Mouse (Mus musculus) layer of hippocampus, adult 2 months (tissue): ENCODE results near the gene Slc37a1. TPM values are rescaled to one million over a fixed set of nuclear protein-coding genes. Genes with fewer than 3 reads are reported as not detected.
"Not testable (repeated sequence)": the region's sequence is repeated elsewhere in the genome, so short reads cannot be mapped to it uniquely, and the experiment has no call there.

Experiments
- DNase-seq, 2 experiments: peaks; one replicate each; pipeline ENCODE4 v3.0.0; 2022; ENCODE audit warnings: low spot score in 2 of 2
- H3K27ac ChIP-seq: fragments of 200-600 bp; 2 replicates; pipeline ENCODE4 v1.8.1; 2022
- H3K4me3 ChIP-seq: fragments of 200-600 bp; 2 replicates; pipeline ENCODE4 v1.8.1; 2022; ENCODE audit warnings: mild to moderate bottlenecking
- CTCF ChIP-seq: fragments of 200-600 bp; conservative IDR thresholded peaks from 2 replicates; pipeline ENCODE4 v1.8.1; 2022; ENCODE audit warnings: antibody characterized with exemption, mild to moderate bottlenecking, moderate library complexity
- total RNA-seq, 2 experiments: library from RNA; stranded (reverse); gene quantifications; 2 replicates each; pipeline ENCODE4 v1.2.3; 2021

Gene Slc37a1
- total RNA-seq, 2 experiments from 2014 or later: 8.4 to 11.5 TPM

DNA sequence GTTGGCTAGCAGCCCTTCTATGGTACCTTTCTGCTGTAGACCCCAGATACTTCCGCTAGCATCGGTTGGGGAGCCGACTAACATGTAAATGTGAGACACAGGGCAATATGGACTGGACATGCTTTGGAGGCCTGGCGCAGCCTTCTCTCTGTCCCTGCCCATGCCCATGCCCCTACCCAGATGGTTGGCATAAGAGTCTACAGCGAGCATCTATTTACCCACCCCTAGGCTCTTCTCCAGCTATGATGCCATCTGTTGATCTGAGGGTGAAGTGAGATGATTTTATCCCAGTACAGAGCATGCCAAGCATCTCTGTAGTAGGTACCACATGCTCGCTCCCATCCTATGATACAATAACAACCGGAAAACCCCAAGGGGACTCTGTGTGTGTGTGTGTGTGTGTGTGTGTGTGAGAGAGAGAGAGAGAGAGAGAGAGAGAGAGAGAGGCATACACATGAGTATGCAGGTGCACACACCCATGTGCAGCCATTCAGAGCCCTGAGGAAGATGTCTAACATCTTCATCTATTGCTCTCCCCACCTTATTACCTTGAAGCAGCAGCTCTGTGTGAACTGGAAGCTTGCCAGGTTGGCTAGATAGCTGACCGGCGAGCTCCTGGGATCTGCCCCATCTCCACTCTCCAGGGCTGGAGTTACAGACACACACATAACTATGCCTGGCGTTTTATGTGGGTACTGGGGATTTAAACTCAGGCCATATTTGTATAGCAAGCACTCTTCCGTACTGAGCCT lies 48.1 kb downstream of the Slc37a1 start:
- no peak overlapping the region for H3K4me3 ChIP-seq
- DNase-seq: peak; percentile 29 to 34
- no peak for TF ChIP-seq CTCF
- H3K27ac ChIP-seq: peak overlapping the region; percentile 72

DNA sequence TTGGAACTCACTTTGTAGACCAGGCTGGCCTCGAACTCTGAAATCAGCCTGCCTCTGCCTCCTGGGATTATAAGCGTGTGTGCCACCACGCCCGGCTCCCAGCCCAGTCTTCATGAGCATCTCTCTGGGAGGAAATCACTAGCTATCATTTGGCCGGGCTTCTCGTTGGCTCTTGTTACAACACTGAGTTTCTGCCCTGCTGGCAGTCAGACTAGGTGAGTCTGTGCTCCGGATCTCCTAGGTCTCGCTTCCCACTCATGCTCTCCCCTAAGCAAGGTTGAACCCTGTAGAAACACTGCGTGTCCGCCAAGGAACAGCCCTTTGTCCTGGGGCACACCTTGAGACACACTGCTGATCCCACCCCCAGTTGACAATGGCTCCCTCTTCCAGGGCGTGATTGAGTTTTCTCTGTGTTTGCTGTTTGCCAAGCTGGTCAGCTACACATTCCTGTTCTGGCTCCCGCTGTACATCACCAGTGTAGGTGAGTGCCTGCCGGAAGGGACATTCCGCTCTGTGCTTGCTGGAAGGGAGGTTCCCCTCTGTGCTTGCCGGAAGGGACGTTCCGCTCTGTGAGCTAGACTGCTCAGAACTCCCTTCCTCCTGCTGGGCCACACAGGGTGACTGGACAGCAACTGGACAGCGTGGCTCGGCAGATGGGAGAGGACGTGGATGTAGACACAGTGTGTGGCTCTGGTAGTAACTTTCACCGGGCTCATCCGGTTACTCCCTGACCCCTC lies 48.9 kb downstream of the Slc37a1 start:
- H3K4me3 ChIP-seq: no peak overlapping the region
- DNase-seq: no peak
- no peak for TF ChIP-seq CTCF
- H3K27ac ChIP-seq: no peak overlapping the region

GRCm38 (mm10) chr17:31339769-31340168 lies 53.2 kb downstream of the Slc37a1 start:
- TF ChIP-seq CTCF: no peak
- no peak for DNase-seq

GRCm38 (mm10) chr17:31342191-31342590 lies 55.6 kb downstream of the Slc37a1 start:
- H3K4me3 ChIP-seq: no peak overlapping the region
- DNase-seq: peak in 1 of 2 experiments; percentile 56

More at GRCm38 (mm10) chr17:31339769-31340168, 53.2 kb downstream of the Slc37a1 start:
- Histone ChIP-seq H3K27ac (no peak overlapping the region), H3K4me3 (no peak overlapping the region)

GRCm38 (mm10) chr17:31344172-31344801 lies 57.7 kb downstream of the Slc37a1 start:
- Histone ChIP-seq H3K27ac (no peak overlapping the region), H3K4me3 (no peak overlapping the region)
- peak; percentile 89 for TF ChIP-seq CTCF
- peak; percentile 60 to 84 for DNase-seq

More at GRCm38 (mm10) chr17:31342191-31342590, 55.6 kb downstream of the Slc37a1 start:
- no peak overlapping the region for H3K27ac ChIP-seq
- no peak for TF ChIP-seq CTCF

DNA sequence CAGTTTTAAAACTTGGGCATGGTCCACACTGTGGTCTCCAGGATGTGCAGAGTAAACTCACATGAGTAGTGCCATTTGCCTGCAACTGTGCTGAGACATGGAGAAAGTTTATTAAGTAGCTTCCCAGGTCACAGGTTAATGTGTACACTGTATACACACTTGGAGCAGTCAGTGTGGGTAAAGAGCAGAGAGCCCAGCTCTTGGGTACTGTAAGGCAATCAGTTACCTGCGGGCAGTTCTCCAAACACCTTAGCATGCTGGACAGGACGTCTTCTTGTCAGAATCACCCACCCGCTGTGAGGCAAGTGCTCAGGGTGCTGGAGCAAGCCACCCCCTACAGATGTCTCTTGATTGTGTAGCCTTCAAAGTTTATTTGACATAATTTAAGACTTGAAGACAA lies 58.2 kb downstream of the Slc37a1 start:
- DNase-seq: no peak
- H3K4me3 ChIP-seq: no peak overlapping the region
- TF ChIP-seq CTCF: no peak
- H3K27ac ChIP-seq: no peak overlapping the region

- no peak overlapping the region for H3K4me3 ChIP-seq
- no peak for DNase-seq
- no peak overlapping the region for H3K27ac ChIP-seq
Measured at GRCm38 (mm10) chr17:31348129-31348528, 61.5 kb downstream of the Slc37a1 start.

DNA sequence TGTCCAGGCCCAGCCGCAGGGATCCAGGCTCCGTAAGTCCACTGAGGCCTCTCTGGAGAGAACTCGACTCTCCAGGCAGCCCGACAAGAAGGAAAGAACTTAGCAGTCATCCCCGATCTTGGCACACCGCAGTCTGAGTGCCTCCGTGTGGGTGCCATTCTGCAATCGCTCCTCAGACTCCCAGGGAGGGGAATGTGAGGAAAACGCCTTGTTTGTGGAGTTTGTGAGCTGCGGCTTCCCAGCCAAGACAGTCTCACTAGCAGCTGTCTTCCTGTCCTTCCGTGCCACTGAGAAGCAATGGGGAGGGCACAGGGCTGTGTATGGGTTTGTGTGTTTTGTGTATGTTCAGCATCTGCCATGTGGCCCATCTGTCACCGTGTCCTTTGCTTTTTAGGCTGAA lies 62.8 kb downstream of the Slc37a1 start:
- Histone ChIP-seq H3K4me3 (no peak overlapping the region), H3K27ac (peak overlapping the region; percentile 72; the same call in 1 of the 2 replicates)
- no peak for TF ChIP-seq CTCF
- DNase-seq: peak; percentile 36 to 37

More at GRCm38 (mm10) chr17:31348129-31348528, 61.5 kb downstream of the Slc37a1 start:
- TF ChIP-seq CTCF: no peak

DNA sequence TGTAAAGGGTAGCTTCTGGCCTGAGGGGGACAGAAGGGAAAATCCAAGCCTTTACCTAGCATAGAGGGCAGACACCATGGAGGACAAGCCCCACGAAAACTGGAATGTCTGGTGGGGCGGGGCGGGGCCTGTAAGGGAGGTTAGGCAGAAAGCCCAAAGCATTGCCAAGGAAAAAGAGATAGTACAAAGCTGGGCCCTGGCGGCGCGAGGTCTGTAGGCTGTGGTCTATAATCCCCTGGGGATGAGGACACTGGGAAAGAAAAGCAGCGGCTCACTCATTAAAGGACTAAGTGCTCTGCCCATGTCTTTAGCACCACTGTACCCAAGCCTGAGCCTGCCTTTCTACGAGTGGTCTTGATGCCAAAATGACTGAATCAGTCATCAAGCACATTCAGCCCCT lies 65.4 kb downstream of the Slc37a1 start:
- H3K4me3 ChIP-seq: no peak overlapping the region
- no peak for TF ChIP-seq CTCF
- H3K27ac ChIP-seq: no peak overlapping the region
- DNase-seq: no peak

DNA sequence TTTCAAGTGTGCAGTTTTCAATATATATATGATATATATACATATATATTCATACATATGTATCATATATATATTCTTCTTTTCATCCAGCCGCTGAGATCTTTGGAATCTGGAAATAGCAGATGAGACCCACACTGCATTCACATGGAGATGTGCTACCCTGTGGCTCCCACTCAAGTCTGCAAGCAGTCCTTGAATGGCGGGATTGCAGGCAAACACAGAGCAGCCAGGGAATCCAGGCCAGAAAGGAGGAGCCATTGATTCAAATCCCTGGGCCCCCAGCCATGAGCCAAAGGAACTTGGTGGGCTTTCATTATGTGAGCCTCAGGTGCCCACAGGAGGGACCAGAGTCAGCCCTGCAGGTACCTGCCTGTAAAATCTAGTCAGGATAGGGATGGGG lies 66.7 kb downstream of the Slc37a1 start:
- TF ChIP-seq CTCF: no peak
- Histone ChIP-seq H3K4me3 (no peak overlapping the region), H3K27ac (no peak overlapping the region)
- no peak for DNase-seq

DNA sequence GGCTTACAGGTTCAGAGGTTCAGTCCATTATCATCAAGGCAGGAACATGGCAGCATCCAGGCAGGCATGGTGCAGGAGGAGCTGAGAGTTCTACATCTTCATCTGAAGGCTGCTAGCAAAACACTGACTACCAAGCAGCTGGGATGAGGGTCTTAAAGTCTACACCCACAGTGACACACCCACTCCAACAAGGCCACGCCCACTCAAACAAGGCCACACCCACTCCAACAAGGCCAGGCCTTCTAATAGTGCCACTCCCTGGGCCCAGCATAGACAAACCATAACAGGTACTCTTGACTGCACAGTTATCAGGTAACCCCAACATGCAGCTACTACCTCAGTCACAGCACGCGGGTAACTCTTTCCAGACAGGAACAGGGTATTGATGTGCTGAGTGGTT lies 68.1 kb downstream of the Slc37a1 start:
- H3K4me3 ChIP-seq, DNase-seq, H3K27ac ChIP-seq: not testable (repeated sequence)

- DNase-seq: no peak
- H3K27ac ChIP-seq: no peak overlapping the region
- TF ChIP-seq CTCF: no peak
- no peak overlapping the region for H3K4me3 ChIP-seq
Measured at GRCm38 (mm10) chr17:31355792-31356502, 69.4 kb downstream of the Slc37a1 start.

- no peak for TF ChIP-seq CTCF
- DNase-seq: no peak
- Histone ChIP-seq H3K4me3 (no peak overlapping the region), H3K27ac (no peak overlapping the region)
Measured at GRCm38 (mm10) chr17:31360582-31360981, 74.0 kb downstream of the Slc37a1 start.
